Mouse (Mus musculus) midbrain, postnatal 0 days (tissue): ENCODE results near the gene Tnfaip6. TPM values are rescaled to one million over a fixed set of nuclear protein-coding genes. Genes with fewer than 3 reads are reported as not detected.

ENCODE experiments used
- ATAC-seq: fragments of 200-750 bp; cut with Nextera tagmentation; 2 replicates; pipeline ENCODE4 v1.8.0; 2017; ENCODE audit warnings: moderate number of reproducible peaks, mild to moderate bottlenecking, moderate TSS enrichment, moderate library complexity; ENCODE audit not compliant: low FRiP score
- DNase-seq: peaks from one replicate; pipeline ENCODE4 v3.0.0-alpha.2; 2015; ENCODE audit warnings: low spot score
- H3K27ac ChIP-seq: fragments of 300-500 bp; sonication (generic); 2 replicates; pipeline ENCODE4 v1.5.1; 2014; ENCODE audit warnings: low read depth, mild to moderate bottlenecking, low read length, mixed read lengths
- H3K27me3 ChIP-seq: fragments of 300-500 bp; sonication (generic); 2 replicates; pipeline ENCODE4 v1.6.1; 2014; ENCODE audit warnings: low read length, control low read depth, mixed read lengths; ENCODE audit not compliant: insufficient read depth
- H3K36me3 ChIP-seq: fragments of 300-500 bp; sonication (generic); 2 replicates; pipeline ENCODE4 v1.6.1; 2014; ENCODE audit warnings: low read length, control low read depth, mixed read lengths; ENCODE audit not compliant: insufficient read depth
- H3K4me1 ChIP-seq: fragments of 300-500 bp; sonication (generic); 2 replicates; pipeline ENCODE4 v1.6.1; 2014; ENCODE audit warnings: mild to moderate bottlenecking, control low read depth, antibody characterized with exemption, low read length, mixed read lengths; ENCODE audit not compliant: insufficient read depth
- H3K4me2 ChIP-seq: fragments of 300-500 bp; sonication (generic); 2 replicates; pipeline ENCODE4 v1.6.1; 2014; ENCODE audit warnings: low read depth, mild to moderate bottlenecking, low read length, mixed read lengths; ENCODE audit not compliant: poor library complexity, severe bottlenecking
- H3K4me3 ChIP-seq: fragments of 300-500 bp; sonication (generic); 2 replicates; pipeline ENCODE4 v1.5.1; 2014; ENCODE audit warnings: low read depth, mild to moderate bottlenecking, low read length, moderate library complexity
- H3K9ac ChIP-seq: fragments of 300-500 bp; sonication (generic); replicated peaks from 2 replicates; pipeline ENCODE4 v1.6.1; 2014; ENCODE audit warnings: mild to moderate bottlenecking, low read length, moderate library complexity, mixed read lengths; ENCODE audit not compliant: poor library complexity, severe bottlenecking
- H3K9me3 ChIP-seq: fragments of 300-500 bp; sonication (generic); 2 replicates; pipeline ENCODE4 v1.6.1; 2016; ENCODE audit warnings: low read length, control low read depth
- CTCF ChIP-seq: IDR thresholded peaks from 2 replicates; pipeline ENCODE4 v1.5.1; 2016; ENCODE audit warnings: antibody characterized with exemption, mild to moderate bottlenecking
- WGBS: fragments of 180-500 bp; shearing (Covaris S2); extraction: QIAGEN DNeasy Blood & Tissue Kit; methylation state at CpG from one replicate; pipeline ENCODE4 v1.1.7; 2014; 5-methylcytosine and 5-hydroxymethylcytosine counted together
- polyA plus RNA-seq: library from polyadenylated mRNA; unstranded; fragments of >200 nt; fragmentation: Nextera tagmentation; extraction: Ambion mirVana; gene quantifications from 2 replicates; pipeline ENCODE4 v1.2.1, GENCODE M21; 2015
- total RNA-seq: library from RNA; depleted of rRNA; stranded (reverse); fragments of >200 nt; gene quantifications from 2 replicates; pipeline ENCODE4 v1.2.3, GENCODE M21; 2014; rRNA removed

Tnfaip6 gene
- total and polyA plus RNA-seq, 2 experiments from 2014 or later: 1.6 to 3.1 TPM

- ATAC-seq: no peak
- peaks cover 6% of the 10 kb centered on the region; the same call in 1 of the 2 replicates for H3K36me3 ChIP-seq
- H3K9ac ChIP-seq: no peak overlapping the region
- no peak overlapping the region for H3K4me2 ChIP-seq
- H3K27ac ChIP-seq: no peak overlapping the region
- H3K9me3 ChIP-seq: no peaks in the 10 kb centered on the region
- H3K27me3 ChIP-seq: no peaks in the 10 kb centered on the region
- no peak for DNase-seq
- over 99% methylated on average over 3 of the region's 3 CpGs for WGBS
- no peak overlapping the region for H3K4me3 ChIP-seq
- no peaks in the 10 kb centered on the region for H3K4me1 ChIP-seq
- no peak for TF ChIP-seq CTCF
Measured at GRCm38 (mm10) chr2:52084013-52084412, 46.2 kb downstream of the Tnfaip6 start.

- Histone ChIP-seq H3K9me3 (no peaks in the 10 kb centered on the region), H3K4me1 (no peaks in the 10 kb centered on the region), H3K4me3 (no peak overlapping the region), H3K27ac (no peak overlapping the region), H3K9ac (no peak overlapping the region), H3K4me2 (no peak overlapping the region), H3K27me3 (no peaks in the 10 kb centered on the region), H3K36me3 (peaks cover 6% of the 10 kb centered on the region; the same call in 1 of the 2 replicates)
- ATAC-seq (no peak), DNase-seq (no peak)
- TF ChIP-seq CTCF: no peak
- WGBS: 91% methylated on average over 2 of the region's 2 CpGs
Measured at GRCm38 (mm10) chr2:52084571-52084970, 46.8 kb downstream of the Tnfaip6 start.

Other genes starting within 250 kb of the Tnfaip6 start
- gene Rbm43, start 102.8 kb upstream of the Tnfaip6 start, total RNA-seq: 9.4 and 11.2 TPM in 2 replicates
- 15.7 and 17.3 TPM in 2 replicates for gene Rbm43, start 102.8 kb upstream of the Tnfaip6 start, polyA plus RNA-seq
- gene Nmi, start 64.5 kb upstream of the Tnfaip6 start, total RNA-seq: 1.8 and 4.2 TPM in 2 replicates
- 6.4 and 6.5 TPM in 2 replicates for gene Nmi, start 64.5 kb upstream of the Tnfaip6 start, polyA plus RNA-seq
- 17.2 and 31.3 TPM in 2 replicates for gene Rif1, start 34.8 kb downstream of the Tnfaip6 start, total RNA-seq
- gene Rif1, start 34.8 kb downstream of the Tnfaip6 start, polyA plus RNA-seq: 8.1 and 13.8 TPM in 2 replicates